ENCODE assay signal across 13 mouse cellular contexts in genomic region chr1:33897426-33897825, GRCm38 (mm10). TPM values are rescaled to one million over a fixed set of nuclear protein-coding genes. Genes with fewer than 3 reads are reported as not detected.
"Had no signal": no experiment of that assay in that cellular context is flagged by ENCODE, and none has a peak within 500 bp of the region (broad histone marks: within the 10 kb centered on the region; RNA-seq: fewer than 3 reads in every experiment).

No protein-coding gene starts in this region.

- H3K36me3 ChIP-seq: limb, embryonic 13.5 days; midbrain, embryonic 12.5 days; neural tube, embryonic 13.5 days had no signal

- H3K9ac ChIP-seq: limb, embryonic 13.5 days; liver, embryonic 14.5 days; midbrain, embryonic 12.5 days; neural tube, embryonic 13.5 days had no signal

- H3K4me1 ChIP-seq: limb, embryonic 13.5 days; midbrain, embryonic 12.5 days; neural tube, embryonic 13.5 days had no signal

- H3K27ac ChIP-seq: limb, embryonic 13.5 days; liver, embryonic 14.5 days; midbrain, embryonic 12.5 days; neural tube, embryonic 13.5 days had no signal

- H3K27me3 ChIP-seq: limb, embryonic 13.5 days; midbrain, embryonic 12.5 days; neural tube, embryonic 13.5 days had no signal

- DNase-seq: kidney, postnatal 14 days; left cerebral cortex, postnatal 4 days; lung, adult 18-20 months; retina, postnatal 1 day; right cerebral cortex, postnatal 4 days; spleen, adult 18-20 months; thymus, postnatal 36 days had no signal

- H3K4me3 ChIP-seq: limb, embryonic 13.5 days; midbrain, embryonic 12.5 days; neural tube, embryonic 13.5 days had no signal

- H3K9me3 ChIP-seq: limb, embryonic 13.5 days; midbrain, embryonic 12.5 days; neural tube, embryonic 13.5 days had no signal

- H3K4me2 ChIP-seq: limb, embryonic 13.5 days; midbrain, embryonic 12.5 days; neural tube, embryonic 13.5 days had no signal

- ATAC-seq: midbrain, embryonic 16.5 days had no signal

RNA-seq across cellular contexts. Expression of gene Bend6, which starts 10.2 kb away (rescaled TPM):
- total RNA-seq: megakaryocyte-erythroid progenitor cell, adult 5-6 weeks had no signal
